Mouse (Mus musculus) ES-Bruce4 (cell line): ENCODE measurements around the gene Gnai1. TPM values are rescaled to one million over a fixed set of nuclear protein-coding genes. Genes with fewer than 3 reads are reported as not detected.

Experiments
- H3K27ac ChIP-seq: 2 replicates; pipeline ENCODE4 v1.5.1; 2012; ENCODE audit warnings: low read length, inconsistent platforms; ENCODE audit not compliant: insufficient read depth
- H3K27me3 ChIP-seq: 2 replicates; pipeline ENCODE4 v1.6.1; 2012; ENCODE audit warnings: mild to moderate bottlenecking, low read length, inconsistent platforms; ENCODE audit not compliant: control insufficient read depth, poor library complexity, insufficient read depth, severe bottlenecking
- H3K36me3 ChIP-seq: 2 replicates; pipeline ENCODE4 v1.6.1; 2012; ENCODE audit warnings: inconsistent platforms, mild to moderate bottlenecking, low read length, moderate library complexity; ENCODE audit not compliant: control insufficient read depth, poor library complexity, insufficient read depth, severe bottlenecking
- H3K4me1 ChIP-seq: one replicate; pipeline ENCODE4 v1.8.1; 2011; ENCODE audit warnings: low read length; ENCODE audit not compliant: control insufficient read depth, insufficient read depth
- H3K4me3 ChIP-seq: 2 replicates; pipeline ENCODE4 v1.5.1; 2011; ENCODE audit warnings: low read depth, mild to moderate bottlenecking, low read length
- H3K9ac ChIP-seq: 2 replicates; pipeline ENCODE4 v1.6.1; 2012; ENCODE audit warnings: low read depth, mild to moderate bottlenecking, inconsistent platforms; ENCODE audit not compliant: poor library complexity, severe bottlenecking
- H3K9me3 ChIP-seq: replicated peaks from 2 replicates; pipeline ENCODE4 v1.6.1; 2012; ENCODE audit warnings: mild to moderate bottlenecking, low read length, inconsistent platforms; ENCODE audit not compliant: control insufficient read depth, poor library complexity, insufficient read depth, severe bottlenecking
- CTCF ChIP-seq: IDR thresholded peaks from one replicate; pipeline ENCODE4 v1.8.1; 2011; ENCODE audit warnings: low read depth, low read length
- EP300 ChIP-seq: IDR thresholded peaks from 2 replicates; pipeline ENCODE4 v1.6.1; 2011; ENCODE audit warnings: low read depth, low read length; ENCODE audit not compliant: insufficient read depth
- POLR2A ChIP-seq: IDR thresholded peaks from one replicate; pipeline ENCODE4 v1.8.1; 2011; ENCODE audit warnings: low read length; ENCODE audit not compliant: insufficient read depth
- polyA plus RNA-seq: library from polyadenylated mRNA; stranded (reverse); fragments of >200 nt; gene quantifications from 2 replicates; pipeline ENCODE4 v1.2.4, GENCODE M21; 2011; ENCODE audit warnings: low read depth; ENCODE audit not compliant: missing spikeins, insufficient read depth, insufficient read length

The Gnai1 gene
- 13.7 and 14.3 TPM in 2 replicates for polyA plus RNA-seq

DNA sequence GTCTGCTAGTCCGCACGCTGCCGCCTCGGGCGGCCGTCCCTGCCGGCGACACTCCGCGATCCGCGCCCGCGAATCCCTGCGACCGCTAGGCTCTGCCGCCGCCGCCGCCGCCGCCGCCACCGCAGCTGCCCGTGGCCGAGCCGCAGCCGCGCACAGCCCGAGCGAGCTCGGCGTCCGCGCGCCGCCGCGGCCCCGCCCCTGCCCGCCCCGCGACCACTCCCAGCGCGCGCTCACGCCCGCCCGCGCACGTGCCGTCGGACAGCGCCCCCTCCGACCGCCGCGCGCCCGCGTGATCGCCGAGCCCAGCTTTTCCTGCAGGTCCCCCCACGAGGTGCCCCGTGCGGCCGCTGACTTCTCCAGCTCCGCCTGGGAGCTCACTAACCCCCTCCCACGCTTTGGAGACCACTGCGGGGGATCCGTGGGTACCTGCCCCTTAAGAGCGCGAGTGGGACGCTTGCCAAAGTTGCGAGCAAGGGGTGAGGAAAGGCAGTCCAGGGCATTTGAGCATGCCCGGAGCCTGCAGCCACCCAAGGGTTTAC lies at the start of gene Gnai1:
Gnai1 (minus strand) TSS at position 75 of the 539 bp plus-strand sequence.
- Histone ChIP-seq H3K9me3 (no peaks in the 10 kb centered on the region), H3K4me3 (peak within 1 kb of the TSS; percentile 83), H3K4me1 (no peaks in the 10 kb centered on the region), H3K9ac (peak within 1 kb of the TSS; percentile 63), H3K27me3 (0 out of 2 replicates have a peak, but pooled peaks cover 1% of the 10 kb centered on the region), H3K36me3 (no peaks in the 10 kb centered on the region), H3K27ac (no peak within 1 kb of the TSS)
- TF ChIP-seq CTCF (no peak), EP300 (no peak), POLR2A (no peak)

DNA sequence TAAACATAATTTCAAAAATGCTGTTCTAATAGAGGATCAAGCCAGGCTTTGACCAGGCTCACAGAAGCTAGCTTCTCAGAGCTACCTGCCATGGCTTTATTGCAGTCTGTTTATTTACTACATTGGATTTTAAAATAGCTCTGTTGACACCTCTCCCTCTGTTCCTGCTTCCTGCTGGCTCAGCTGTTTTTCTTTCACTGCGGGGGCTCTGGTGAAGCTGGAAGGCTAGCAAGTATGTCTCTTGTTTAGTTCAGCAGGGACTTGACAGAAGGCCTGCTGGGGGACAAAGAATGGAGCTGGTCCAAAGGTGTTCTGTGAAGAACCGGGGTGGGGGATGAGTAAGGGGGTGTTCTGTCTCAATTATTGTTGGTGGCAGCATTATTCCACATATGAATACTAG lies 7.7 kb upstream of the Gnai1 start:
- no peak overlapping the region for H3K27ac ChIP-seq
- H3K9me3 ChIP-seq, result no peaks in the 10 kb centered on the region
- H3K4me1 ChIP-seq, result no peaks in the 10 kb centered on the region
- H3K9ac ChIP-seq, result no peak overlapping the region
- no peaks in the 10 kb centered on the region for H3K27me3 ChIP-seq
- no peaks in the 10 kb centered on the region for H3K36me3 ChIP-seq
- TF ChIP-seq EP300, result no peak
- no peak for TF ChIP-seq POLR2A
- TF ChIP-seq CTCF, result no peak
- no peak overlapping the region for H3K4me3 ChIP-seq

DNA sequence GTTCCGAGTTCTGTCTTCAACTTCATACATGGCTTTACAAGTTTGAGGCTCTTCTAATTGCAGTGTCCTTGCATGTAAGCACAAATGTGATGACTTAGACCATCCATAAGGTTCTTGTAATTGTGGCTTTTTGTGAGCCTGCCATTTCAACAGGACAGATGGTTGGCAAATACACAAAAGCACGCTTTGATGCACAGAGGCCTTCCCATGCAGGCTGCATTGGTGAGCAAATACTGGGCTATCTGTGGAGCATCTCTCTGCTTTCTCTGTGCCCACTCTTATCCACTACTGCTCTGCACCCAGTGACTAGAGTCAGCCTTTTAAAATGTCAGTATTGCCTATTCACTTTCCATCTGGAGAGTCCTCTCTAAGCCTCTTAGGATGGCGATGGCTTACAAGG lies 5.3 kb upstream of the Gnai1 start:
- no peak for TF ChIP-seq POLR2A
- TF ChIP-seq EP300, result no peak
- no peak for TF ChIP-seq CTCF
- Histone ChIP-seq H3K4me3 (no peak overlapping the region), H3K36me3 (no peaks in the 10 kb centered on the region), H3K27ac (no peak overlapping the region), H3K27me3 (no peaks in the 10 kb centered on the region), H3K4me1 (no peaks in the 10 kb centered on the region), H3K9me3 (no peaks in the 10 kb centered on the region), H3K9ac (no peak overlapping the region)

DNA sequence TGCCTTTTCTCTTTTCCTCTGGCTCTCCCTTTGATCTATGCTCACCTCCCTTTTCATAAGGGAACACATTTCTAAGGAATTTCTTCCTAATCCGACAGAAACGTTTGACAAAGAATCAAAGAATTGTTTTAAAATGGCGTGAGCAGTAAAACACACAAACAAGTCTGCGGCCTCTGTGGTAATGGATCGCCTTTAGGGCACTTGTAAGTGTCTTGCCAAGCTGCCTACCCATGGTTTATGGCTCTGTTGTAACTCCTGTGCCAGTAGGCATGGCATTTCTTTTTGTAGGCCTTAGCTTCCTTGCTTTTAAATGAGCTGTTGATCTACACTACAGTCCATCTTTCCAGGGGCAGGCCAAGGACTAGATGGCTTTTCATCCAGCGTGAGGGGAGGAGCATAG lies 801 bp upstream of the Gnai1 start:
- Histone ChIP-seq H3K4me3 (peak overlapping the region; percentile 83), H3K9me3 (no peaks in the 10 kb centered on the region), H3K27me3 (0 out of 2 replicates have a peak, but pooled peaks cover 1% of the 10 kb centered on the region), H3K36me3 (no peaks in the 10 kb centered on the region), H3K9ac (peak overlapping the region; percentile 63; the same call in 1 of the 2 replicates), H3K27ac (no peak overlapping the region), H3K4me1 (no peaks in the 10 kb centered on the region)
- no peak for TF ChIP-seq POLR2A
- TF ChIP-seq EP300, result no peak
- TF ChIP-seq CTCF, result no peak

DNA sequence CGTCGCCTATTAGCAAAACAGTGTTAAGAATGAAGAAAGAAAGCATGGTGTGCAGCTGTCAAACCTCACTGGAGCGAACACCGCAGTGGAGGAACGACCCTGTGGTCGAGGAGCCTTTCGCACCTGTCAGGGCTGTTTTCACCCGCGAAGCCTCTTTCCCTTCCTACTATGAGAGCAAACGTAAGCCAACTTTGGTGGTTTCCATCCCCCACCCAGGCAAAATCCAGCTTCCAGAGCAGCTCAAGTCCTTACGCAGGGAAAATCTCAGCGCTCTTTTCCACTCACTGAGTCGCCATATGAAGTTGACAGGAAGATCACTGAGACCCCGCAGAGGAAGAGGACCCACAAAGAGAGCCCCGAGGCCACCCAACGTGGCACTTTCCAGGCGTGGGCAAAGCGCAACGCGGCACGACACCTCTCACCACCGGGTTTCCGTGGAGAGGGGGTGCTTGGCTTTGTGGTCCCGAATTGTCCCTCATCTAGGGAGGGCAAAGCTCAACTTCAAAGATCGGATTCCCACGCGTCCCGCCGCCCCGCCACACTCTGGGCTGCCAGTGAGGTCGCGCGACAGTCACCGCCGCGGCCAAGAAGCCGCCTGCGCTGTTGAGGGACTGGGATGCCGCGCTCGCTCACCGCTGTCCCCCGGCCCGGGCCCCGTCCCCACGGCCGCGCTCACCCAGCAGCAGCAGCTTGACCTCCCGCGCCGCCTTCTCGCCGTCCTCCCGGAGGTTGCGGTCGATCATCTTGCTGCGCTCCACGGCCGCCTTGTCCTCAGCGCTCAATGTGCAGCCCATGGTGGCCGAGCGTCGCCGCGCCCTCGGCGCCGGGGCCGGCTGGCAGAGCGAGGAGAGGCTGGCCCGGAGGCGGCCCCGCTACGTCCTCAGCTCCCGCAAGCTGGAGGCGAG lies 527 bp downstream of the Gnai1 start:
- Histone ChIP-seq H3K9ac (peak overlapping the region; percentile 63), H3K36me3 (no peaks in the 10 kb centered on the region), H3K27ac (no peak overlapping the region), H3K4me1 (no peaks in the 10 kb centered on the region), H3K27me3 (0 out of 2 replicates have a peak, but pooled peaks cover 1% of the 10 kb centered on the region), H3K9me3 (no peaks in the 10 kb centered on the region), H3K4me3 (peak overlapping the region; percentile 61)
- TF ChIP-seq CTCF (no peak), EP300 (no peak), POLR2A (no peak)

DNA sequence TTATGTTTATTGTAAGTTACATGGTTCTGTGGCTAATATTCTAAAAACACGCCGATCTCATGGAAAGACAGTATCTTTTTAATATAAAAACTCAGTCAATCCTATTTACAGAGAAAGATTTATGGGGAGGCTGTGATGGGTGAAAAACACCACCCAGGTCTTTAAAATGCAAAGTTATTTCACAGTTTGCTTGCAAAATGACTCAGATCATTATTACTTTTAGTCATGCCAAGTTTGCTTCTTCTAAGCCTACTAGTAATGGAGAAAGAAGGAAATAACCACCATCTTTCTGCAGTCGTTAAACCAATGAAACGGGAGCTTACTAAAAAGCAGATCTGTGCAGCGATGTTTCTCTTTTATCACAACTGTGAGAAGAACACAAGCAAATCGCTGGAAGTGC lies 1.4 kb downstream of the Gnai1 start:
- Histone ChIP-seq H3K9ac (no peak overlapping the region), H3K4me1 (no peaks in the 10 kb centered on the region), H3K27me3 (0 out of 2 replicates have a peak, but pooled peaks cover 1% of the 10 kb centered on the region), H3K27ac (no peak overlapping the region), H3K36me3 (no peaks in the 10 kb centered on the region), H3K9me3 (no peaks in the 10 kb centered on the region), H3K4me3 (no peak overlapping the region)
- no peak for TF ChIP-seq CTCF
- no peak for TF ChIP-seq EP300
- no peak for TF ChIP-seq POLR2A
